Mouse (Mus musculus): ENCODE results near the gene Snx29. TPM values are rescaled to one million over a fixed set of nuclear protein-coding genes. Genes with fewer than 3 reads are reported as not detected.

Snx29 gene
- polyA plus RNA-seq, 1 experiment from 2014 or later = 13.0 TPM

DNA sequence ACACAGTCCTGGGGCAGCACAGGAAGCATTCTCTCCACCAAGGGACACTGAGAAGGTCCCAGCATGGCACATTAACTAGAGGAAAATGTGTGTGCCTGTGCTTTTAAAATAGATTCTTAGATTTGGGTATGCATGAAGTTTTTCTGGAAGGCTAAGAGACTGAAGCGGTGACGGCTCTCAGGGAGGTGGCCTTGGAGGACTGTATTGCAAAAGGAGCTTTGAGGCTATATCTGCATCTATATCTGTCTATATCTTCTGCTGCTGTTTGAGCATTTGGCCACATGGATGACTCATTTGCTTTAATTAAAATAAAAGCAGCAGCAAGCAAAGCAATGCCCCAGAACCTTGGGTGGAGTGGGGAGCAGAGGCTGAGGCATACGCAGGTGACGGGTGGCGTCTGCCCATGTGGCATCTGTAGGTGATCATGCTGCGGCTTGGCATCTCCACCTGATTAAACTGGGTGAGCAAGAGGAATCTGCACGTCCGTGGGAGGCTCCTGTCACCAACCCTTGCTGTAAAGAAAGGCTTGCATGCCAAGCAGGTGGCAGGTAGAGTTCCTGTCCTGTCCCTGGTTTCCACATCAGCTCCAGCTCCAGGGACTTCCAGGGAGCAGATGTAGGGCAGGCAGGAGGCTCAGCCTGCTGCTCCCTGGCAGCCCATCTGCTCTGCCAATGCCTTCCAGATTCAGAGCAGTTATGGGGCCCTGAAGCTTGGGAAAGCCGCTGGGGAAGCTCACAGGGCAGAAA lies 456.2 kb downstream of the Snx29 start:
- no peaks in the 10 kb centered on the region for H3K36me3 ChIP-seq (ENCODE audit: poor library complexity, severe bottlenecking)
- no peak overlapping the region for H3K27ac ChIP-seq
- H3K4me3 ChIP-seq = no peak overlapping the region
- H3K9ac ChIP-seq = no peak overlapping the region
- no peak for ATAC-seq
- no peaks in the 10 kb centered on the region for H3K27me3 ChIP-seq
- 0 out of 2 replicates have a peak, but pooled peaks cover 2% of the 10 kb centered on the region for H3K4me1 ChIP-seq
- H3K9me3 ChIP-seq (replicated peaks) = no peaks in the 10 kb centered on the region
- WGBS = 88% methylated on average over 9 of the region's 9 CpGs
- H3K4me2 ChIP-seq = no peak overlapping the region

DNA sequence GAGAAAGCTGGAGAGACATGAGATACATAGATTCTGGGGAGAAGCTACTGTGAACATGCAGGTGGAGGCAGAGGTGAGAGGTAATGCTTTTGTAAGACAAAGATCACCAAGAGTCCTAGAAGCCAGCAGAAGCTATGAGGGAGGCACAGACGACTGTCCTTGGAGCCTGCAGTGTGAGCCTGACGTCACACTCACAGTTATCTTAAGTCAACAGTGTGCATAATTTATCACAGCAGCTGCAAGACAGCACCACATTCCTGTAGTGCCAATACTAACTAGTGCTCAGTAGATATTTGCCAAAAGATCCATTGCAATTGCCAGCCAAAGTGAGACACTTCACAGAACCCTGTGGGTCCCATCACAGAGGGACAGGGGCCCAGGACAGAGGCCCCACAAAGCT lies 459.4 kb downstream of the Snx29 start:
- no peaks in the 10 kb centered on the region for H3K9me3 ChIP-seq (replicated peaks)
- no peak overlapping the region for H3K4me2 ChIP-seq
- no peak overlapping the region for H3K27ac ChIP-seq
- no peaks in the 10 kb centered on the region for H3K36me3 ChIP-seq (ENCODE audit: poor library complexity, severe bottlenecking)
- no peak overlapping the region for H3K9ac ChIP-seq
- H3K4me1 ChIP-seq = no peaks in the 10 kb centered on the region
- ATAC-seq = peak; percentile 69; the same call in 1 of the 2 replicates
- 49% methylated on average over 2 of the region's 2 CpGs for WGBS
- no peaks in the 10 kb centered on the region for H3K27me3 ChIP-seq
- H3K4me3 ChIP-seq = no peak overlapping the region

DNA sequence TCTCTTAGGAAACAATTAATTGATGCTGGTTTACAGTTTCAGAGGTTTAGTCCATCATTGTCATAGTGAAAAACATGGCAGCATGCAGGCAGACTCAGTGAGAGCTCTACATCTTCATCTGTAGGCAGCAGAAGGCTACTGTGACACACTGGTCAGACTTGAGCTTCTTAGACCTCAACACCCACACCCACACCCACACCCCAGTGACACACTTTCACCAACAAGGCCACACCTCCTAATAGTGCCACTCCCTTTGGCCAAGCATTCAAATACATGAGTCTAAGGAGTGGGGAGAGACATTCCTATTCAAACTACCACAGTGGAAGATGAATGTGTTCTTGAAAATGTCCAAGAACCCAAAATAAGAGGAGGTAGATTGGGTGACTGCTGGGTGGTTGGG lies 460.6 kb downstream of the Snx29 start:
- H3K36me3 ChIP-seq (ENCODE audit: poor library complexity, severe bottlenecking) = no peaks in the 10 kb centered on the region
- H3K4me1 ChIP-seq = no peaks in the 10 kb centered on the region
- no peak overlapping the region for H3K4me2 ChIP-seq
- H3K27me3 ChIP-seq = no peaks in the 10 kb centered on the region
- H3K4me3 ChIP-seq = no peak overlapping the region
- H3K9me3 ChIP-seq (replicated peaks) = no peaks in the 10 kb centered on the region
- no peak for ATAC-seq
- no peak overlapping the region for H3K27ac ChIP-seq
- no peak overlapping the region for H3K9ac ChIP-seq

DNA sequence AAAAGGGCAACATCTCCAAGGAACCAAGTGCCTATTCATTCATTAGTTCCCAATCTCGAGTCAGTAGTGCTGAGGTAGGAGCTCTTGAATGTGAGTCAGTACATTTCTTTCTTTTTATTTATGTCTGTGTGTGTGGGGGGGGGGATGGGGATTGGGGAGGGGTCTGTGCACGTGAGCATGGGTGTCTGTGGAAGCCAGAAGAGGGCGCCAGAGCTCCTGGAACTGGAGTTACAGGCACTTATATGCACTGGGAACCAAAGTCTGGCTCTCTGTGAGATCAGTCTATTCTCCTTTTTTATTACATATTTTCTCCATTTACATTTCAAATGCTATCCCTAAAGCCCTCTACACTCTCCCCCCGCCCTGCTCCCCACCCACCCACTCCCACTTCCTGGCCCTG lies 461.6 kb downstream of the Snx29 start:
- Histone ChIP-seq H3K9me3 (replicated peaks) (no peaks in the 10 kb centered on the region), H3K4me1 (no peaks in the 10 kb centered on the region), H3K27me3 (no peaks in the 10 kb centered on the region), H3K4me3 (no peak overlapping the region), H3K9ac (no peak overlapping the region), H3K27ac (no peak overlapping the region), H3K4me2 (no peak overlapping the region), H3K36me3 (ENCODE audit: poor library complexity, severe bottlenecking) (no peaks in the 10 kb centered on the region)
- WGBS = 67% methylated on average over 4 of the region's 4 CpGs
- ATAC-seq = no peak

DNA sequence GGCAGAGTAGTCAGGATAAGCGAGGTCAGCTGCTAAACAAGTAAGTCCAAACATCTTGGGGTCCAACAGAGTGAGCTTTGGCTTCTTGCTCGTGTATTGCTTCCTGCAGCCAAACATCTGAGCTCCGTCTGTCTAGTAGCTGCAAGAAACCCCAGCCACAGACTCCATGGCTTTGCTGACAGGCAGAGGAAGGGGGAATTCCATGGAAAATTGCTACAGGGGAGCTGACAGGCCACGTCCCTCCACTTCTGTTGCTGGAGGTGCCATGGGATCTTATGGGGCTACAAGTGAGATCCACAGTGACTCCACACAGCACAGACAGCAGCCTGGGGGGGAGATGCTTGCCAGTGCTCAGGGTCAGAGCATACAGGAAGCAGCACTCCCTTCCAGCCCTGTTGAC lies 463.1 kb downstream of the Snx29 start:
- no peak for ATAC-seq
- no peaks in the 10 kb centered on the region for H3K36me3 ChIP-seq (ENCODE audit: poor library complexity, severe bottlenecking)
- H3K4me1 ChIP-seq = no peaks in the 10 kb centered on the region
- 87% methylated on average over 4 of the region's 4 CpGs for WGBS
- H3K9me3 ChIP-seq (replicated peaks) = no peaks in the 10 kb centered on the region
- no peak overlapping the region for H3K4me2 ChIP-seq
- no peak overlapping the region for H3K9ac ChIP-seq
- H3K4me3 ChIP-seq = no peak overlapping the region
- no peak overlapping the region for H3K27ac ChIP-seq
- no peaks in the 10 kb centered on the region for H3K27me3 ChIP-seq

DNA sequence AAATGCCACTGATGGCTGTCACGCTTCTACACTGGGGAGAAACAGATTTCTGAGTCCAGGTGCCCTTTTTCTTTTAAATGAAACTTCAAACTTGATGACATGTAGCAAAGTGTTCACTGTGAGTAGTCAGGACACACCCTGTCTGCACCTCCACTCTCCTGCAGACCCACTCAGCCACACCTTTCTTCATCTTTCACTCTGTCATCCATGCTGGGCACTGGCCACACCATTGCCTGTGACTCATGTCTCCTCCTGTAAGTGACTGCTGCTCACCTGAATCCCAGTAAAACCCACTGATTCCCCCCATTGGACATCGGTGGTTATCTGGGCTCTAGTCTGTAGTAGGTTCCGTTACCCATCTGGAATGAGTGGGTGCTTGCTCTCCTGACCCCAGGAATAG lies 467.8 kb downstream of the Snx29 start:
- ATAC-seq = no peak

DNA sequence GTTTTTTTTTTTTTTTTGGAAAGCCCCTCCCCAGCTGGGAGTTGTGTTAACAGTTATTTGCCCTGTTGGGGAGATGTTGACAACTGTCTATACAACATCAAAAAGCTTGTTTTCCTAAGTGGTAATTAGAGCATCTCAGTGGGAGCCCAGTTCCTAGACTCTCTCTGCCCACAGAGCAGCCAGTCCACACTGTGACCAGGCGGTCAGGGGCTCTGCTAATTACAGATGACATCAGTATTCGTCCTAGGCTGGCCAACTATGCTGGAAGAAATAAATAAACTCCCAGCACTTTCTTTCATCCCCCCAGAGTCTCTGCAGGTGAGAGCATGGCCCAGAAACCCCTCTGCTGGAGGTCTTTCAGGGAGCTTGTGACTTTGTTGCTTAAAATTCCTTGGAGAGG lies 470.7 kb downstream of the Snx29 start:
- H3K4me3 ChIP-seq = no peak overlapping the region
- no peak overlapping the region for H3K9ac ChIP-seq
- no peaks in the 10 kb centered on the region for H3K27me3 ChIP-seq
- no peak overlapping the region for H3K27ac ChIP-seq
- no peak for ATAC-seq
- no peak overlapping the region for H3K4me2 ChIP-seq
- WGBS = 11% methylated on average over 2 of the region's 2 CpGs
- no peaks in the 10 kb centered on the region for H3K36me3 ChIP-seq (ENCODE audit: poor library complexity, severe bottlenecking)
- H3K4me1 ChIP-seq = no peaks in the 10 kb centered on the region
- no peaks in the 10 kb centered on the region for H3K9me3 ChIP-seq (replicated peaks)

More for the DNA sequence above, 467.8 kb downstream of the Snx29 start:
- no peaks in the 10 kb centered on the region for H3K27me3 ChIP-seq
- no peak overlapping the region for H3K27ac ChIP-seq
- H3K4me1 ChIP-seq = no peaks in the 10 kb centered on the region
- WGBS = 91% methylated on average over 3 of the region's 3 CpGs
- H3K4me2 ChIP-seq = no peak overlapping the region
- H3K36me3 ChIP-seq (ENCODE audit: poor library complexity, severe bottlenecking) = no peaks in the 10 kb centered on the region
- H3K4me3 ChIP-seq = no peak overlapping the region
- no peak overlapping the region for H3K9ac ChIP-seq
- no peaks in the 10 kb centered on the region for H3K9me3 ChIP-seq (replicated peaks)

DNA sequence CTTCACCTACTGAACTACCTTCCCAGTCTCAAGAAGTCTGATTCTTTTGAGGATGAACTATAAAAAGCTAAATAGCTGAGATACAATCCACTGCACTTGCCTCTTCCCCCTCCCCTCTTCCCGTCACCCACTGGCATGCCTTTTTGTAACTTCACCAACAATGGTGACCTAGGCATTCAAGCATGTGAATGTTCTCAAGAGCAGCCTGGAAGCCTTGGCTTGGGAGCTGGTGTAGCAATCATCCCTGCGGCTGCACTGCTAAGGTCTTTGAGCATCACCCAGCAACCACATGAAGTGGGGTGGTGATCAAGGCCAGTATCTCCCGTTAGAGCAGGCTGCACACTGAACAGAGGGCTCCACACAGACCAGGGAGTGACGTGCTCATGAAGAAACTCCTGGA lies 471.9 kb downstream of the Snx29 start:
- H3K9me3 ChIP-seq (replicated peaks) = no peaks in the 10 kb centered on the region
- no peaks in the 10 kb centered on the region for H3K27me3 ChIP-seq
- ATAC-seq = no peak
- 51% methylated on average over 4 of the region's 4 CpGs for WGBS
- no peaks in the 10 kb centered on the region for H3K36me3 ChIP-seq (ENCODE audit: poor library complexity, severe bottlenecking)
- no peak overlapping the region for H3K9ac ChIP-seq
- H3K4me2 ChIP-seq = no peak overlapping the region
- no peaks in the 10 kb centered on the region for H3K4me1 ChIP-seq
- no peak overlapping the region for H3K4me3 ChIP-seq
- H3K27ac ChIP-seq = no peak overlapping the region

DNA sequence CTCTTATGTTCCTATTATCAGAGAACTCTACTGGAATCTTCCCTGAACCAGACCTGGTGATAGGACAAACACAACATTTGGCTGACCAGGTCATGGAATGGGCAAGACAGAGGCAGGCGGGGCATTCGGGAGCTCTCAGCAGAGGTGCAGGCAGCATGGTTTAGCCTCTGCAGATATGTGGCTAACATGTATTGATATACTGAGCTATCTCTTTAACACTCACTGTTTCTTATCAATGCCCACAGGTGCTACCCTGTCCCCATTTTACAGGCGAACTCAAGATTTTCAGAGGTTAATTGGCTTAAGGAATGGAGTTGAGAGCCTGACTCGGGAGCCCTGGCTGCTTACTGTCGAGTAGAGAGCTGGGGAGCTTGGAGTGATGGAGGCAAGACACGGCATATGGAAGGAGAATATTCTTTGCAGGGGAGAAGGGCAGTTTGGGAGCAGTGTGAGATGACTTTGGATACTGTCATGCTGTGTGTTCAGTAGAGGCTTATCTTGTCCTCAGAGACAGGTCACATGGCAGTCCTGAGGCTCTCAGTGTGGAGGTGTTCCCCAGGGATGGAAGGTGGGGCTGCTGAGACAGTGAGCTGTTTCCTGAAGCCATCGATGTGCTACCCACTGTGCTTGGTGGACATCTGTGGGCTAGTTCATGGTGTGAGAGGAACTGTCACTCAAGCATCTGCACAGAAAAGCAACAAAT lies 473.2 kb downstream of the Snx29 start:
- Histone ChIP-seq H3K9ac (no peak overlapping the region), H3K4me3 (no peak overlapping the region), H3K27me3 (no peaks in the 10 kb centered on the region), H3K9me3 (replicated peaks) (no peaks in the 10 kb centered on the region), H3K27ac (no peak overlapping the region), H3K4me2 (no peak overlapping the region), H3K4me1 (no peaks in the 10 kb centered on the region), H3K36me3 (ENCODE audit: poor library complexity, severe bottlenecking) (no peaks in the 10 kb centered on the region)
- no peak for ATAC-seq
- WGBS = 74% methylated on average over 7 of the region's 7 CpGs

DNA sequence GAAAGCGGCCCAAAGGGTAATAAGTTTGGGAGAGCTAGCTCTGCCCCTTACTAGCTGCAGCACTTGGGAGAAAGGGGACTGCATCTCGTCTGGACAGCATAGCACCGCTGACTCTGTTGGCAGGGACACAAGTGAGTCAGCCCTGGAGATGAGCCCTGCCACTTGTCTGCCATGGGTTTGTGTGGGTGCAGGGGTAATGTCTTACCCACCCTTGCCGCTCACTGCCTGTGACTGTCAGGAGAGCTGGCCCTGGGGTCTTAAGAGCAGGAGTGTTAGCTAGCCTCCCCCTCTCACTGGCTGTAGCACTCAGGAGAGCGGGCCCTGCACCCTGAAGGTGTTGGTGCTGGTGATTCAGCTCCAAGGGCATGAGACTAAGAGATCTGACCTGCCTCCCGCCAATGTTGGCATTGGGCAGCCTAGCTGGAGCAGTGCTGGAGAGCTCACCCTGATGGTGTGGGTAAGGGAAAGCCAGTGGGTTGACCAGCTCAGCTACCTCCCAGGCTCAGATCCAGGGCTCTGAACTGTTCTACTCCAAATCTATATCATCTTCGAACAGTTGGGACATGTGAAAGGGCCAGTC lies 479.3 kb downstream of the Snx29 start:
- Histone ChIP-seq H3K27me3 (no peaks in the 10 kb centered on the region), H3K36me3 (ENCODE audit: poor library complexity, severe bottlenecking) (no peaks in the 10 kb centered on the region), H3K4me3 (no peak overlapping the region), H3K4me1 (no peaks in the 10 kb centered on the region), H3K4me2 (no peak overlapping the region), H3K27ac (no peak overlapping the region), H3K9me3 (replicated peaks) (no peaks in the 10 kb centered on the region), H3K9ac (no peak overlapping the region)
- no peak for ATAC-seq
- 90% methylated on average over 7 of the region's 7 CpGs for WGBS

All from forebrain, embryonic 13.5 days (tissue).